In genomic region chr6:90740348-90741055, GRCm38 (mm10) we compare ENCODE assay signal across 11 mouse cellular contexts.
DNase-seq lines count a peak whose midpoint lies in the region; ATAC-seq and TF ChIP-seq lines count a peak whose summit lies in the region.
"Had no signal": no experiment of that assay in that cellular context is flagged by ENCODE, and none has a peak within 500 bp of the region (broad histone marks: within the 10 kb centered on the region; RNA-seq: fewer than 3 reads in every experiment).

No protein-coding gene starts in this region.

- H3K36me3 ChIP-seq in embryonic facial prominence, embryonic 10.5 days (replicated peaks), result no peaks in the 10 kb centered on the region
- H3K36me3 ChIP-seq: forebrain, embryonic 15.5 days had no signal

- H3K9me3 ChIP-seq in embryonic facial prominence, embryonic 10.5 days, result no peaks in the 10 kb centered on the region
- H3K9me3 ChIP-seq: forebrain, embryonic 15.5 days had no signal

- no peak for TF ChIP-seq POLR2A in bone marrow macrophage, adult 2 months (IDR thresholded peaks at IDR 0.05; ENCODE audit: borderline replicate concordance, low read depth, low read length)

- H3K27ac ChIP-seq in bone marrow macrophage, adult 2 months (ENCODE audit: insufficient read depth, low read depth, low read length), result peak overlapping the region; percentile 87
- H3K27ac ChIP-seq in embryonic facial prominence, embryonic 10.5 days (replicated peaks), result no peak overlapping the region
- H3K27ac ChIP-seq: forebrain, embryonic 15.5 days had no signal

- DNase-seq in spleen, postnatal 36 days (ENCODE audit: low spot score in 2 of 2), result peak; percentile 65 to 70
- DNase-seq in spleen, postnatal 4 days (ENCODE audit: low spot score in 2 of 2), result no peak
- no peak for DNase-seq in embryonic facial prominence, embryonic 10.5 days (ENCODE audit: low spot score)
- no peak for DNase-seq in embryo, embryonic 9.5 days (ENCODE audit: extremely low spot score)
- no peak for DNase-seq in right cerebral cortex, postnatal 14 days
- DNase-seq: lung, embryonic 14.5 days; right cerebral cortex, postnatal 25 days had no signal

- H3K27me3 ChIP-seq in embryonic facial prominence, embryonic 10.5 days (replicated peaks; ENCODE audit: low read depth, poor library complexity, severe bottlenecking), result peaks cover 8% of the 10 kb centered on the region
- H3K27me3 ChIP-seq: forebrain, embryonic 15.5 days had no signal

- peaks cover 56% of the 10 kb centered on the region for H3K4me1 ChIP-seq in bone marrow macrophage, adult 2 months (ENCODE audit: control insufficient read depth, insufficient read depth, low read length)
- H3K4me1 ChIP-seq in embryonic facial prominence, embryonic 10.5 days, result peaks cover 26% of the 10 kb centered on the region

- no peak overlapping the region for H3K4me3 ChIP-seq in bone marrow macrophage, adult 2 months (ENCODE audit: insufficient read depth, low read length)
- no peak overlapping the region for H3K4me3 ChIP-seq in embryonic facial prominence, embryonic 10.5 days
- H3K4me3 ChIP-seq: forebrain, embryonic 15.5 days had no signal

- 88% methylated on average over 4 of the region's 4 CpGs for WGBS in embryonic facial prominence, embryonic 10.5 days

- ATAC-seq in monocyte, adult 5-6 weeks (replicated peaks; ENCODE audit: insufficient number of reproducible peaks, low FRiP score, low TSS enrichment, poor library complexity, severe bottlenecking), result peak; percentile 41
- ATAC-seq: forebrain, embryonic 15.5 days; intestine, embryonic 16.5 days had no signal

- TF ChIP-seq CTCF in bone marrow macrophage, adult 2 months (IDR thresholded peaks at IDR 0.05; ENCODE audit: low read depth, low read length), result no peak

Comparison
In these comparisons a context has a peak if more than half of its experiments do, and no peak if none do; other contexts are left out.
1. DNase-seq: peak in spleen, postnatal 36 days (2 of 2); none in spleen, postnatal 4 days (0 of 2), embryonic facial prominence, embryonic 10.5 days (single experiment), embryo, embryonic 9.5 days (single experiment) and right cerebral cortex, postnatal 14 days (single experiment).